Mouse (Mus musculus) c-Kit-positive CD71-positive TER-119-positive erythroid progenitor cells, embryonic 14.5 days (primary cell): ENCODE measurements around the gene Ak5.
"Not testable (repeated sequence)": the region's sequence is repeated elsewhere in the genome, so short reads cannot be mapped to it uniquely, and the experiment has no call there.

Source experiments
- DNase-seq: peaks from one replicate; pipeline ENCODE4 v3.0.0-alpha.2; 2013; ENCODE audit warnings: low spot score

Ak5 gene

GRCm38 (mm10) chr3:152475278-152475669, 192.9 kb downstream of the Ak5 start:
- DNase-seq, result no peak

- peak; percentile 63 for DNase-seq
Measured at GRCm38 (mm10) chr3:152474582-152475277, 193.4 kb downstream of the Ak5 start.

GRCm38 (mm10) chr3:152472676-152473075, 195.5 kb downstream of the Ak5 start:
- no peak for DNase-seq

- DNase-seq, result no peak
Measured at GRCm38 (mm10) chr3:152470347-152470746, 197.8 kb downstream of the Ak5 start.

GRCm38 (mm10) chr3:152469423-152470200, 198.5 kb downstream of the Ak5 start:
- no peak for DNase-seq

- no peak for DNase-seq
Measured at GRCm38 (mm10) chr3:152468569-152469041, 199.6 kb downstream of the Ak5 start.

GRCm38 (mm10) chr3:152468032-152468431, 200.1 kb downstream of the Ak5 start:
- DNase-seq, result no peak

GRCm38 (mm10) chr3:152467312-152467711, 200.8 kb downstream of the Ak5 start:
- DNase-seq, result no peak

- DNase-seq, result peak; percentile 15
Measured at GRCm38 (mm10) chr3:152466849-152467248, 201.3 kb downstream of the Ak5 start.

- no peak for DNase-seq
Measured at GRCm38 (mm10) chr3:152465338-152465737, 202.8 kb downstream of the Ak5 start.

- DNase-seq, result no peak
Measured at GRCm38 (mm10) chr3:152464462-152464861, 203.7 kb downstream of the Ak5 start.

- DNase-seq, result no peak
Measured at GRCm38 (mm10) chr3:152462900-152463299, 205.3 kb downstream of the Ak5 start.

- no peak for DNase-seq
Measured at GRCm38 (mm10) chr3:152462038-152462547, 206.1 kb downstream of the Ak5 start.

- DNase-seq, result no peak
Measured at GRCm38 (mm10) chr3:152460802-152461201, 207.4 kb downstream of the Ak5 start.

- not testable (repeated sequence) for DNase-seq
Measured at GRCm38 (mm10) chr3:152458875-152459274, 209.3 kb downstream of the Ak5 start.

GRCm38 (mm10) chr3:152457308-152458035, 210.7 kb downstream of the Ak5 start:
- DNase-seq, result peak; percentile 15

GRCm38 (mm10) chr3:152453163-152453562, 215.0 kb downstream of the Ak5 start:
- DNase-seq, result no peak

- DNase-seq, result no peak
Measured at GRCm38 (mm10) chr3:152446966-152447365, 221.2 kb downstream of the Ak5 start.

- DNase-seq, result no peak
Measured at GRCm38 (mm10) chr3:152444114-152444513, 224.0 kb downstream of the Ak5 start.

- DNase-seq, result no peak
Measured at GRCm38 (mm10) chr3:152442795-152443194, 225.4 kb downstream of the Ak5 start.

GRCm38 (mm10) chr3:152438068-152438467, 230.1 kb downstream of the Ak5 start:
- DNase-seq, result no peak

GRCm38 (mm10) chr3:152435590-152435989, 232.6 kb downstream of the Ak5 start:
- no peak for DNase-seq
